Mouse (Mus musculus): ENCODE results near the gene Stat5a.

DNA sequence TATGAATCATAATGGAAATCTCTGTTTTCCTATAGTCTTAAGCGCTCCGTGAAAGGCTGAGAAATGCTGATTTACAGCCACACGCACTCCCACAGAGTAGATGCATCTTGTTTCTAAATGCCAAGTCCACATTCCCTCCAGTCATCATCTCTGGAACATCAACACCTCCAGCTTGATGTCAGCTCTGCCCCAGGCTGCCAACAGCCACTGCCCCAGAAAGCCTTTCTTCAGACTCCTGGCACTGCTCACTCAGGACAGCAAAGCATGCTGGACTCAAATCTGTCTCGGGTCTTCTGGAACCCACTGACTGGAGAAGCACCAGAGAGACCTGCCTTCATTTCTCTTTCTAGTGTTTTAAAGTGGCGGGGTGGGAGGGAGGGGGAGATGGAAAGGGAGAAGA is 33.3 kb downstream of the Stat5a start:
- TF ChIP-seq POLR2A (IDR thresholded peaks at IDR 0.05; ENCODE audit: control insufficient read depth, low read depth, low read length): no peak
- no peak for TF ChIP-seq CTCF (IDR thresholded peaks at IDR 0.05; ENCODE audit: control insufficient read depth, insufficient read depth, insufficient replicate concordance, low read depth, low read length)

Measured in testis, adult 2 months (tissue).